Mouse (Mus musculus) T-helper 2 cell (primary cell): ENCODE measurements around the gene Rbpms2.
"Not testable (repeated sequence)": the region's sequence is repeated elsewhere in the genome, so short reads cannot be mapped to it uniquely, and the experiment has no call there.

Experiments used
- in situ Hi-C: fragments of 300-600 bp; cut with MboI, MseI; formaldehyde crosslinking; loops from one replicate; pipeline ENCODE4 v1.15.1; 2025; ENCODE audit warnings: high pct_unique_total_duplicates

The Rbpms2 gene

DNA sequence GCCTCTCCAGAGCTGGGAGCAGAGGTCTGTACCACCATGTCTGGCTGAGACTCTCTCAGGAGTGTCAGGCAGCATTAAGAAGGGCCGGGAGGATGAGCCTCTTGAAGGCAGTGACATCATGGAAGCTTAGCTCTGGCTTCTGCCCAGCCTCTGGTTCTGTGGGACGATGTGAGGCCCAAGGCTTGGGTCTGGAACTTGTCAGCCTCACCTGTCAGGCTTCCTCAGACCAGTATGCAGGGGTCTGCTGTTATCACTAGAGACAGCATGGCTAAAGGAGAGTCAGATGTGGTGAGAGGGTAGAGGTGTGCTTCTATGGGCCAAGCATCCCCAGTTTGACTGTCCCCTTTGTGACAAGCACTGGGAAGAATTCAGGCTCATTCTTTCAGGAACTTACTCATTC, 16.4 kb upstream of the Rbpms2 start:
- in situ Hi-C loops = no loop called here

- in situ Hi-C loops = no loop called here
Observed at GRCm38 (mm10) chr9:65619311-65619710, 10.1 kb upstream of the Rbpms2 start.

DNA sequence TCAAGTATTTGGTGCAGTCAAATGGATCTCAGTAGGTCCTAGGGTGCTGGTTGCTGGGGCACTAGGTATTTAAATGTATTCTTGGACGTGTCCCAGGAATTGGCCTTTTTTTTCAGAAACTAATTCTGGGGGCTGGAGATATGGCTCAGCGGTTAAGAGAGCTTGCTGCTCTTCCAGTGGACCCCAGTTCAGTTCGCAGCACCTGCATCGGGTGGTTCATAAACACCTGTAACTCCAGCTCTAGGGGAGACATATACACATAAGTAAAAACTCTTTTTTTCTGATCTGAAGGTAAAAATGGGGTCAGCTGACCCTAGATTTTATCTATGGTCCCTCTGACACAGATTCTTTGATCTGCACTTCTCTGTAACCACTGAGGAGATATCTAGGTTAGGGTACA, 8.3 kb upstream of the Rbpms2 start:
- in situ Hi-C loops = no loop called here

DNA sequence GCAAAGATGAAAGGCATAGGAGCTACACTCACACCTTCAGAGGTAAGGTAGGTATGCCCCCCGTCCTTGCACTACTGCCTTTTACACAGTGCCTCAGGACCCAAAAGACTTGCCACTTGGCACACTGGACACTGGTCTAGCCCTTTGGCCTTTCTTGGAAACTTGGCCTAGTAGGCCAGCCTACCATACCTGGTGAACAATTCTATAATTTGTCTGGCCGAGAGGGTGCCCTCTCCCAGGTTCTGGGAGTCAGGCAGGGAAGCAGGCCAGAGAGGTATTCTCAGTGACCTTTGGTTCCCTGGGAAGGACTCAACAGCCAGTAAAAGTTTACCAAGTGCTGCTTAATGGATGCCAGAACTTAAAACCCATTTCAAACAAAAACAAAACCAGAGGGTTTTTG, 7.8 kb upstream of the Rbpms2 start:
- in situ Hi-C loops = no loop called here

- in situ Hi-C loops = no loop called here
Observed at GRCm38 (mm10) chr9:65622826-65623225, 6.6 kb upstream of the Rbpms2 start.

- in situ Hi-C loops = no loop called here
Observed at GRCm38 (mm10) chr9:65624266-65624665, 5.2 kb upstream of the Rbpms2 start.

DNA sequence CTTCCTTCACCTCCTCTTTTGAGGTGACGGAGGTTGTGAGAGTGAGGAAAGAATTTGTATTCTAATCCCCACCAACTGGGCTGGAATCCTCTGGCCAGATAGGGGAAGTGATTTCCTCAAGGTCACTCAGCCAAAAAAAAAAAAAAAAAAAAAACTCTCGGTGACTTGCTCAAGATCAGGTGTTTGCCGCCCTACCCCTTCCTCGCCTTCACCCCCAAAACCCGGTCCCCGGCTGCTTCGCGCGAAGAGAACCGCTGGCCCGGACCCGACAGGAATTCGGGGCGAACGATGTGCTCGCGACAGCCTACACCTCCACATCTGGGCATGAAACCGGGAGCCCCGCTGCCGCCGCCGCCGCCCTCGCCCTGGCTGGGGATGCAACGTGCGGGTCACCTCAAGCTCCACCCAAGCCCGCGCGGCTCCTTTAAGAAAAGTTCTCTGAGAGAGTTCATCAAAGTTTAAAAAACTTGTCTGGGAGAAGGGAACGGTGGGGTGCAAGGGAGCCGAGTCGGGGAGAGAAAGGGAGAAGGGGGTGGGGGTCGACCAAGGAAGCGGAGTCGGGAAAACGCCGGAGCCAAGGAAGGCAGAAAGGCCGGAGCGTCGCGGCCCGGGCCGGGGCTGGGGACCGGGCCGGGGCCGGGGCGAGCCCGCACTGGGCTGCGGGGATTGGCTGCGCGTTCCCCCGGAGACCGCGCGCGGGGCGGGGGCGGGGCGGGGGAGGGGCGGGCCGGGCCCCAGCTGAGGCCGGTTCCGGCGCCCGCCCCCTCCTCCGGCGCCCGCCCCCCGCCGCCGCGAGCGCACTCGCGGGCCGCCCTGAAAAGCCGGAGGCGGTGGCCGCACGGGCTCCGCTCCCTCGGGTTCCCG, 551 bp downstream of the Rbpms2 start:
- in situ Hi-C loops = loop anchor here (25.0 kb wide), 1 partner anchor 757 kb away; no protein-coding TSS in a partner anchor

DNA sequence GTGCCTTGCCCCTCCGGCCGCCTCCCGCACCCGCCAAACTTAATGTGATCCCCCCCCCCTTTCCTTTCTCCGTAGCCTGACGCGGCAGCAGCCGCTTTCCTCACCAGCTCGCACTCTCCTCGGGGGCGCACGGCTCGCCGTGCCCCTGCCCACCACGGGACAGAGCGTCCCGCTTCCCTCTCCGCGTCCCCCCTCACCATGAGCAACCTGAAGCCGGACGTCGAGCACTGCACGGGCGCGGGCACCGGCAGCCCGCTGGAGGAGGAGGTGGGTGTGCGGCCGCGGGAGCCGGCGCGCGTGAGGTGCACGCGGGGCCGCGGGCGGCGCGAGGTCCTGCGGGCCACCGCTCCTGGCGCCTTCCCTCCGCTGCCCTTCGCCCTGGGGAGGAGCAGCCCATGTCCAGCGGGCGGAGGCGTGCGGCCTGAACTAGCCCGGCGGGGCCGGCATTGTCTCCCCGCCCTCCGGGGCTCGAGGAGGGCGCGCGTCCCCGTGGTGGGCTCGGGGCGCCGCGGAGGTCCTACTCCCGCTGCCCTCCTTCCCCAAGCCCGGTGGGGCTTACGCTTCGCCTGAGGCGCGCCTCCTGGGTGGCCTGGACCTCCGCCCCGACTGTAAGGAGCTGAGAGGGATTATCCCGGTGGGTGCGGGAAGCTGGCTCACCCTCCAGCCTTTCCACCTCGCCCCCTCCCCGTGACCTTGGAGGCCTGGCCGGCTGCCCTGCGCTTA, 1.3 kb downstream of the Rbpms2 start:
- in situ Hi-C loops = loop anchor here (25.0 kb wide), 1 partner anchor 757 kb away; no protein-coding TSS in a partner anchor

DNA sequence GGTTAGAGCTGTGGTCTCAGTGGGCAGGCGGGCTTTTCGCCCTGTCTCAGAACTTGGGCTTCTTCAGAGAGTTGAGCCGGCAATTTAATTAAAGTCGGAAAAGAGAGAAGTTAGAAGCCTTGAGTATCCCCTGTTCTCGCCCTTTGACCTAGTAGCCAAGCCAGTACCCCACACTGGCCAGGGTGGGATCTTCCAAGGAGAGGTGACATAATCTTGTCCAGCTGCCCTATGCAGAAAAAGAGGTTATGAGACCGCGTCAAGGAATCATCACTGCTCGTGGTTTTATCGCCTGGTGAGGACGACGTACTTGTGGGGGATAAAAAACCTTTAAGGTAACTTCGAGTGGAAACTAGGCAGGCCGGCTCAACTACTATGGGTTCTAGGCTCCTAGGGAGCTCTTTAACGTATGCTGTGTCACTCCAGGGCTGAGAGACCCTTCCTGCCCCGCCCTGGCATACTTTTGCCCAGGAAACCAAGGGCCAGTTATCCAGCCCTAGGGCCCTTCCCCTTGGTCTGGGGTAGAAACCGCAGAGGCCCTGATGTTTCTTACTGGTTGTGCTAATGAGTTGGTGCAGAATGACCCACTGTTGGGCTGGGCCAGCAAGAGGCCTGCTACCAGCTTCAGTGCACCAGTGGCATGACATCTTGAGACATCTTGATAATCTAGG, 2.0 kb downstream of the Rbpms2 start:
- in situ Hi-C loops = loop anchor here (25.0 kb wide), 1 partner anchor 756 kb away; no protein-coding TSS in a partner anchor

GRCm38 (mm10) chr9:65635766-65636165, 6.3 kb downstream of the Rbpms2 start:
- in situ Hi-C loops = loop anchor here (25.0 kb wide), 1 partner anchor 752 kb away; no protein-coding TSS in a partner anchor

DNA sequence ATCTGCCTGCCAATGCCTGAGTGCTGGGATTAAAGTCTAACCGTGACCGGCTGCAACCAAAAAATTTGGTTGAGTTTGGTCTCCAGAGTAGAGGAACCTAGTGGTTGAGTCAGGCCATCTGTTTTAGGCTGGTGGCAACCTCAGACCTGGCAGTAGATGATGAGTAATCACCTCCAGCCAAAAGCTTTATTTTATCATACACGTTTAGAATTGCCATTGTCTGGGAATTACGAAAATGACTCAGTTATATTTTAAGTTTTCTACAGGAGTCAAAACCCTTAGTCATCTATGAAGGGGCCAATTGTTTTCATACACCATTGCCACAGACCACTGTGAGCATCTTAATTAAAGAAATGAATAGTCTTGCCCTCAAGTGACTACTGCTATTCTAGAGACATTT, 7.5 kb downstream of the Rbpms2 start:
- in situ Hi-C loops = loop anchor here (25.0 kb wide), 1 partner anchor 750 kb away; no protein-coding TSS in a partner anchor

DNA sequence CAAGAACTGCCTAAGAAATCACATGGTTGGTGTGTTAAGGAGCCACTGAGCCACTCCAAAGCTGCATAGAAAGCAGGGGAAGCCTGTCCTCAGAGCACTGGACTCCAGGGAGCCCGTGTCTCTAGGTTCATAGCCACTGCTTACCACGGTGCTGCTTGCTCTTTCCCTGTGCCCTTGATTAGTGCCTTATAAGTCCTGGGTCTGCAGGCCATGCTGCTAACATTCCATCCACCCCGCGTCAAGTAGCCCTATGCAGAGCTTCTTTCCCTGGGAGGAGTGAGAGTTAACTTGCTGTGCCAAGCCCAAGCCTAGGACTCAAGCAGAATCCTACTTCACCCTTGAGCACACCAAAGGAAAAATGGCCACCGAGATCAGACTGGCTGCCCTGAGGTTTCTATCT, 9.6 kb downstream of the Rbpms2 start:
- in situ Hi-C loops = loop anchor here (25.0 kb wide), 1 partner anchor 748 kb away; no protein-coding TSS in a partner anchor

DNA sequence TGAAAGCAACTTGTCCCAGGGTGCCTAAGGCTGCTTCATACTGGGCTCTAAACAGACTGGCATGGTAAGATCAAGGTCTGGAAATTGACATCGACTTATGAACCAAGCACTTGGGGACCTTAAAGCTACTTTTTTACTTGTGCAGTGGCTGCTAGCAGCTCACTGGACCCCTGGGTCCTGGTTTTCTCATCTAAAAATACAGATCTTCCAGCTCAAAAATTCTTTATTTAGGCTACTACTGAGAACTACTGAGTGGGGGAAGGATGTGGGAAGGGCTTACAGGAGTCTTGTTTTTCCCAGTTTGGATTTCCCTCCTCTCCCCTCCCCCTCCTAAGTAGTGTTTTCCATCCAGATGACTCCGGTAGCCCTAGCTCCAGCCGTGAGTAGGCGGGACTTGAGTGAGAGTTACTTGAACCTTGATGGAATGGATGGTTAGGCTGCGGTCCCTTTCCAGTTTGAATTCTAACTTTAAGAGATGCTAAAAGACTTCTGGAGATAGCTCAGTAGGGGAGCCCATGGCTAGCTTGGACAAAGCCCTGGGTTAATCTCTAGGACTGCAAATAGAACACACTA, 11.5 kb downstream of the Rbpms2 start:
- in situ Hi-C loops = loop anchor here (25.0 kb wide), 1 partner anchor 746 kb away; no protein-coding TSS in a partner anchor

GRCm38 (mm10) chr9:65641446-65642052, 12.1 kb downstream of the Rbpms2 start:
- in situ Hi-C loops = loop anchor here (25.0 kb wide), 1 partner anchor 746 kb away; no protein-coding TSS in a partner anchor

DNA sequence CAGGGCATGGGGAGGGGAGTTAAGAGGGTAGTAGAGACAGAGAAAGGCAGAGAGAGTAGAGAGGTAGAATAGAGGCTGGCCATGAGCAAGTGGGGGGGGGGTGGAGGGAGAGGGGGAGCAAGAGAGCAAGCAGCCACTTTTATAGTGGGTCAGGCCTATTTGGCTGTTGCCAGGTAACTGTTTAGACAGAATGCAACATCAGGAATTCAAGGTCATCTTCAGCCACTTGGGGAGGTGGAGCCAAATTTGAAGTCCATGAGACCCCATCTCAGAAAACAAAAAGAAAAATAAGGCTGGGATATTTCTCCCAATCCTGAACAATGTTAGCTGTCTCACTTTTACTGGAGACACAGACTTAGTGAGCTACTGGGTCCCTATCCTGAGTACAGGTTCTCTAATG, 13.1 kb downstream of the Rbpms2 start:
- in situ Hi-C loops = loop anchor here (25.0 kb wide), 1 partner anchor 745 kb away; no protein-coding TSS in a partner anchor

DNA sequence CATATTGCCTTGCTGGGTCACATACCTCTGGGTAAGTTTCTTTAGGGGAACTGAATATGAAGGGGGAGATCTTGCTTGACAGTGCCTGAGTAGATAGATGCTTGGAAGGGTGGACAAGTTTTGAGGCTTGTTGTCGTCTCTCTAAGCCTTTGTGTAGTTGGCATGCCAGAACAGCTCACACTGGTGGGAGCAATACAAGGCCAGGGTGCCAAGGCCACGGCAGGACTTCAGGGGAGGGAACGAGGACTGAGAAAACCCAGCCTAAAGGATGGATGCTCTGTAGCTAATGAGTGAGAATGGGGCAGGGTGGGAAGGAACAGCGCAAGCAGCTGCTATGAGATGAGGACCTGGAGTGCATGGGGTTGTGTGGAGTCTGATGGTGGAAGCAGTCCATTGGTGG, 15.5 kb downstream of the Rbpms2 start:
- in situ Hi-C loops = loop anchor here (25.0 kb wide), 1 partner anchor 742 kb away; no protein-coding TSS in a partner anchor

DNA sequence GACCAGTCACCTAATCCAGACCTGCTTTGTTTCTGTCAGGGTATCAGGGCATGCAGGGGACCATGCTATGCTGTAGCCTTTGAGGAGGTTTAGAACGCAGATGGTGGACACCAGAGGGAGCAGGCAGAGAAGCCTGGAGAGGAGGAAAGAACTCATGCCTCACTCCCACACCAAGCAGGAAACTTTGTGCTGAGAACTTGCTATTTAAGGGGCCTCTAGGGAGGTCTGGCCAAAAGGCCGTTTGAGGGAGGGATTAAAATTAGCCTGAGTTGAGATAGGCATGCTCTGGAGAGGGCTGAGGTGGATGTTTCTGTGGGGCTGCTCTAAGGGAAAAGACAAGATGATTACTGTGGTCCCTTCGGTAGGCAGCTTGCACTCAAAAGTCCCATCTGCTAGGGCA, 16.5 kb downstream of the Rbpms2 start:
- in situ Hi-C loops = loop anchor here (25.0 kb wide), 1 partner anchor 741 kb away; no protein-coding TSS in a partner anchor

- in situ Hi-C loops = loop anchor here (25.0 kb wide), 1 partner anchor 741 kb away; no protein-coding TSS in a partner anchor
Observed at GRCm38 (mm10) chr9:65646782-65647181, 17.3 kb downstream of the Rbpms2 start.

- in situ Hi-C loops = loop anchor here (25.0 kb wide), 1 partner anchor 739 kb away; no protein-coding TSS in a partner anchor
Observed at GRCm38 (mm10) chr9:65648730-65649129, 19.3 kb downstream of the Rbpms2 start.

DNA sequence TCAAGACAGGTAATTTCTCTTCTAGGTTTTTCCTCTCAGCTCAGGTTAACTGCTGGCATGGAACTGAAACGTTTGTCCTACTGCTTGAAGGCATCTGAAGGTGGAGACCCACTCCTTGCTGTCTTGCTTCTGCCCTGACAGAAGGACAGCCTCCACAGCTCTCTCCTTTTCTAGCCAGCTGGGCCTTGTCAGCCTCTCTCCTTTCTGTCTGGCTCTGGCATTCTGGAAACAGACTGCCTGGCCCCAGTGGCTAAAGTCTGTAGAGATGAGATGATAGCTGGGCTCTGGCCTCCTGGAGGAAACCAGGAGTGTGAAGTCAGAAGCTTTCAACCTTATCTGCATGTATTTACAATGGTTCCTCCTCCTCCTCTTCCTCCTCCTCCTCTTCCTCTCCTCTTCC, 20.5 kb downstream of the Rbpms2 start:
- in situ Hi-C loops = loop anchor here (25.0 kb wide), 1 partner anchor 737 kb away; no protein-coding TSS in a partner anchor

GRCm38 (mm10) chr9:65651957-65652356, 22.5 kb downstream of the Rbpms2 start:
- in situ Hi-C loops = not testable (repeated sequence)
